In genomic region chr17:47598580-47599304, GRCm38 (mm10) we compare ENCODE assay signal across 7 mouse cellular contexts. TPM values are rescaled to one million over a fixed set of nuclear protein-coding genes. Genes with fewer than 3 reads are reported as not detected.
DNase-seq lines count a peak whose midpoint lies in the region; ATAC-seq lines count a peak whose summit lies in the region.
"Not testable (repeated sequence)": the region's sequence is repeated elsewhere in the genome, so short reads cannot be mapped to it uniquely, and the experiment has no call there.

No protein-coding gene starts in this region.

- H3K36me3 ChIP-seq in forebrain, embryonic 12.5 days (replicated peaks): peaks cover 50% of the 10 kb centered on the region
- H3K36me3 ChIP-seq in heart, embryonic 15.5 days: peaks cover 59% of the 10 kb centered on the region
- peaks cover 69% of the 10 kb centered on the region for H3K36me3 ChIP-seq in kidney, embryonic 15.5 days
- H3K36me3 ChIP-seq in liver, embryonic 13.5 days: peaks cover 83% of the 10 kb centered on the region
- peaks cover 16% of the 10 kb centered on the region; the same call in 1 of the 2 replicates for H3K36me3 ChIP-seq in macrophage (ENCODE audit: inconsistent target)

- peaks cover 31% of the 10 kb centered on the region for H3K79me2 ChIP-seq in macrophage (ENCODE audit: inconsistent target)

- 77% methylated on average over 10 of the region's 10 CpGs for WGBS in forebrain, embryonic 12.5 days
- 73% methylated on average over 10 of the region's 10 CpGs for whole genome bisulfite sequencing in heart, embryonic 15.5 days
- 78% methylated on average over 10 of the region's 10 CpGs for WGBS in kidney, embryonic 15.5 days
- WGBS in liver, embryonic 13.5 days (ENCODE audit: insufficient replicate concordance): 62% methylated on average over 10 of the region's 10 CpGs
- 75% methylated on average over 9 of the region's 10 CpGs for WGBS in macrophage (ENCODE audit: missing documents)

- H3K27me3 ChIP-seq in forebrain, embryonic 12.5 days; heart, embryonic 15.5 days; kidney, embryonic 15.5 days; liver, embryonic 13.5 days: not testable (repeated sequence)

- H3K27ac ChIP-seq in brown adipose tissue, adult 24 weeks (replicated peaks; ENCODE audit: low read depth, low read length): 0 out of 2 replicates have a peak overlapping the region, but pooled peaks have one; percentile 23
- H3K27ac ChIP-seq in forebrain, embryonic 12.5 days: 0 out of 2 replicates have a peak overlapping the region, but pooled peaks have one; percentile 43
- H3K27ac ChIP-seq in heart, embryonic 15.5 days: peak overlapping the region; percentile 95
- peak overlapping the region; percentile 98 for H3K27ac ChIP-seq in kidney, embryonic 15.5 days
- peak overlapping the region; percentile 100 for H3K27ac ChIP-seq in liver, embryonic 13.5 days
- H3K27ac ChIP-seq in macrophage: peak overlapping the region; percentile 69; the same call in 1 of the 2 replicates

- ATAC-seq in forebrain, embryonic 12.5 days (ENCODE audit: low FRiP score); heart, embryonic 15.5 days (replicated peaks; ENCODE audit: insufficient number of reproducible peaks, insufficient read depth, low FRiP score, low read depth); kidney, embryonic 15.5 days (replicated peaks; ENCODE audit: low FRiP score); liver, embryonic 13.5 days (ENCODE audit: low read depth): not testable (repeated sequence)

- H3K9me3 ChIP-seq in forebrain, embryonic 12.5 days; heart, embryonic 15.5 days (replicated peaks); kidney, embryonic 15.5 days (replicated peaks); liver, embryonic 13.5 days (replicated peaks): not testable (repeated sequence)

- H3K9ac ChIP-seq in forebrain, embryonic 12.5 days; heart, embryonic 15.5 days; kidney, embryonic 15.5 days: not testable (repeated sequence)
- peak overlapping the region; percentile 89 for H3K9ac ChIP-seq in liver, embryonic 13.5 days

- not testable (repeated sequence) for H3K4me2 ChIP-seq in forebrain, embryonic 12.5 days; heart, embryonic 15.5 days; kidney, embryonic 15.5 days
- H3K4me2 ChIP-seq in liver, embryonic 13.5 days: peak overlapping the region; percentile 97

- not testable (repeated sequence) for H3K4me3 ChIP-seq in brown adipose tissue, adult 24 weeks (ENCODE audit: insufficient read depth, low read depth, low read length); forebrain, embryonic 12.5 days (replicated peaks); heart, embryonic 15.5 days; kidney, embryonic 15.5 days (replicated peaks); macrophage (ENCODE audit: inconsistent target)
- peak overlapping the region; percentile 72 for H3K4me3 ChIP-seq in liver, embryonic 13.5 days (replicated peaks)

- H3K4me1 ChIP-seq in brown adipose tissue, adult 24 weeks (ENCODE audit: control insufficient read depth, insufficient read depth, insufficient read length, low read length): peaks cover 14% of the 10 kb centered on the region
- H3K4me1 ChIP-seq in forebrain, embryonic 12.5 days: peaks cover 45% of the 10 kb centered on the region
- peaks cover 50% of the 10 kb centered on the region for H3K4me1 ChIP-seq in heart, embryonic 15.5 days (replicated peaks)
- peaks cover 53% of the 10 kb centered on the region for H3K4me1 ChIP-seq in kidney, embryonic 15.5 days
- H3K4me1 ChIP-seq in liver, embryonic 13.5 days (replicated peaks): peaks cover 72% of the 10 kb centered on the region

- DNase-seq in liver, embryonic 13.5 days: not testable (repeated sequence)
- DNase-seq in retina, postnatal 1 day: peak; percentile 14

RNA-seq across cellular contexts. Expression of gene Bysl, which starts 12.6 kb away (rescaled TPM):
- 8.6 and 11.0 TPM in 2 replicates for polyA plus RNA-seq in brown adipose tissue, adult 24 weeks (2012; ENCODE audit: insufficient read depth, insufficient read length, missing spikeins)
- 32.7 and 33.7 TPM in 2 replicates for polyA plus RNA-seq in forebrain, embryonic 12.5 days (2016; fragmentation: Nextera tagmentation; extraction: Ambion mirVana)
- 18.2 and 22.6 TPM in 2 replicates for polyA plus RNA-seq in heart, embryonic 15.5 days (2015; fragmentation: Nextera tagmentation; extraction: Ambion mirVana)
- 23.8 and 26.5 TPM in 2 replicates for polyA plus RNA-seq in kidney, embryonic 15.5 days (2015; fragmentation: Nextera tagmentation; extraction: Ambion mirVana)
- polyA plus RNA-seq in liver, embryonic 13.5 days (2015; fragmentation: Nextera tagmentation; extraction: Ambion mirVana): 28.0 and 28.4 TPM in 2 replicates
- total RNA-seq in macrophage (2018; cell fraction: chromatin; rRNA removed): 1 to 10 TPM in 24 of 26 experiments, under 1 TPM in 2; 0.71 to 5.9 (median 1.9) TPM
- total RNA-seq in macrophage (2018; cell fraction: cytosol; rRNA removed): 1 to 10 TPM; 3.0 to 7.7 (median 5.6) TPM
- 1 to 10 TPM in 25 of 26 experiments, under 1 TPM in 1; 0.96 to 9.3 (median 3.0) TPM for total RNA-seq in macrophage (2018; cell fraction: nucleus; rRNA removed)
- polyA plus RNA-seq in macrophage (2018): 4.6 to 14.0 TPM (median 5.4 TPM) in 3 replicates

RNA-seq across cellular contexts. Expression of gene Med20, which starts 12.6 kb away (rescaled TPM):
- 10.7 and 18.0 TPM in 2 replicates for polyA plus RNA-seq in brown adipose tissue, adult 24 weeks (2012; ENCODE audit: insufficient read depth, insufficient read length, missing spikeins)
- 38.5 and 41.5 TPM in 2 replicates for polyA plus RNA-seq in forebrain, embryonic 12.5 days (2016; fragmentation: Nextera tagmentation; extraction: Ambion mirVana)
- 25.4 and 31.2 TPM in 2 replicates for polyA plus RNA-seq in heart, embryonic 15.5 days (2015; fragmentation: Nextera tagmentation; extraction: Ambion mirVana)
- 45.7 TPM in 2 replicates for polyA plus RNA-seq in kidney, embryonic 15.5 days (2015; fragmentation: Nextera tagmentation; extraction: Ambion mirVana)
- polyA plus RNA-seq in liver, embryonic 13.5 days (2015; fragmentation: Nextera tagmentation; extraction: Ambion mirVana): 26.0 and 26.1 TPM in 2 replicates
- total RNA-seq in macrophage (2018; cell fraction: chromatin; rRNA removed): 100 to 1,000 TPM in 15 of 26 experiments, 10 to 100 TPM in 11; 66.7 to 129 (median 103) TPM
- 10 to 100 TPM in 25 of 26 experiments, 1 to 10 TPM in 1; 7.7 to 22.3 (median 17.3) TPM for total RNA-seq in macrophage (2018; cell fraction: cytosol; rRNA removed)
- total RNA-seq in macrophage (2018; cell fraction: nucleus; rRNA removed): 10 to 100 TPM; 37.8 to 68.8 (median 53.4) TPM
- polyA plus RNA-seq in macrophage (2018): 12.7 to 20.9 TPM (median 20.4 TPM) in 3 replicates

RNA-seq across cellular contexts. Expression of gene Gm20517, which starts 12.6 kb away (rescaled TPM):
- polyA plus RNA-seq in brown adipose tissue, adult 24 weeks (2012; ENCODE audit: insufficient read depth, insufficient read length, missing spikeins): 1.2 and 5.0 TPM in 2 replicates
- polyA plus RNA-seq in forebrain, embryonic 12.5 days (2016; fragmentation: Nextera tagmentation; extraction: Ambion mirVana): 1.6 and 2.7 TPM in 2 replicates
- polyA plus RNA-seq in heart, embryonic 15.5 days (2015; fragmentation: Nextera tagmentation; extraction: Ambion mirVana): 0.60 and 1.6 TPM in 2 replicates
- 0.81 and 1.4 TPM in 2 replicates for polyA plus RNA-seq in kidney, embryonic 15.5 days (2015; fragmentation: Nextera tagmentation; extraction: Ambion mirVana)
- polyA plus RNA-seq in liver, embryonic 13.5 days (2015; fragmentation: Nextera tagmentation; extraction: Ambion mirVana): 1.8 TPM in 2 replicates
- 10 to 100 TPM in 21 of 26 experiments, 1 to 10 TPM in 5; 6.6 to 33.7 (median 20.1) TPM for total RNA-seq in macrophage (2018; cell fraction: chromatin; rRNA removed)
- total RNA-seq in macrophage (2018; cell fraction: cytosol; rRNA removed): 1 to 10 TPM in 22 of 26 experiments, under 1 TPM in 4; 0.57 to 2.1 (median 1.3) TPM
- 10 to 100 TPM in 10 of 26 experiments, 1 to 10 TPM in 16; 2.2 to 18.3 (median 7.1) TPM for total RNA-seq in macrophage (2018; cell fraction: nucleus; rRNA removed)
- polyA plus RNA-seq in macrophage (2018): 1.4 to 3.8 TPM (median 1.4 TPM) in 3 replicates

RNA-seq across cellular contexts. Expression of gene Usp49, which starts 31.7 kb away (rescaled TPM):
- 2.1 and 3.3 TPM in 2 replicates for polyA plus RNA-seq in brown adipose tissue, adult 24 weeks (2012; ENCODE audit: insufficient read depth, insufficient read length, missing spikeins)
- polyA plus RNA-seq in forebrain, embryonic 12.5 days (2016; fragmentation: Nextera tagmentation; extraction: Ambion mirVana): 11.1 and 12.2 TPM in 2 replicates
- polyA plus RNA-seq in heart, embryonic 15.5 days (2015; fragmentation: Nextera tagmentation; extraction: Ambion mirVana): 2.5 and 3.2 TPM in 2 replicates
- 4.6 and 5.0 TPM in 2 replicates for polyA plus RNA-seq in kidney, embryonic 15.5 days (2015; fragmentation: Nextera tagmentation; extraction: Ambion mirVana)
- 3.3 and 4.1 TPM in 2 replicates for polyA plus RNA-seq in liver, embryonic 13.5 days (2015; fragmentation: Nextera tagmentation; extraction: Ambion mirVana)
- total RNA-seq in macrophage (2018; cell fraction: chromatin; rRNA removed): 10 to 100 TPM in 17 of 26 experiments, 1 to 10 TPM in 9; 6.8 to 24.0 (median 14.7) TPM
- total RNA-seq in macrophage (2018; cell fraction: cytosol; rRNA removed): 1 to 10 TPM in 25 of 26 experiments, under 1 TPM in 1; 0.96 to 4.4 (median 2.4) TPM
- total RNA-seq in macrophage (2018; cell fraction: nucleus; rRNA removed): 10 to 100 TPM in 9 of 26 experiments, 1 to 10 TPM in 17; 3.0 to 17.2 (median 8.8) TPM
- 2.3 to 3.1 TPM (median 2.7 TPM) in 3 replicates for polyA plus RNA-seq in macrophage (2018)

Comparison
In these comparisons a context has a peak if more than half of its experiments do, and no peak if none do; other contexts are left out.
1. H3K27ac ChIP-seq: peak in every context shown above with its lines; median percentile 100 in liver, embryonic 13.5 days; 98 in kidney, embryonic 15.5 days; 95 in heart, embryonic 15.5 days; 69 in macrophage; 43 in forebrain, embryonic 12.5 days; 23 in brown adipose tissue, adult 24 weeks.